Mouse (Mus musculus) limb, embryonic 12.5 days (tissue): ENCODE data around the gene Mogat2. TPM values are rescaled to one million over a fixed set of nuclear protein-coding genes. Genes with fewer than 3 reads are reported as not detected.

Experiments used
- ATAC-seq: fragments of 200-750 bp; cut with Nextera tagmentation; 2 replicates; pipeline ENCODE4 v1.8.0; 2017; ENCODE audit warnings: low read depth, moderate TSS enrichment; ENCODE audit not compliant: insufficient number of reproducible peaks, insufficient read depth, low FRiP score, low TSS enrichment
- H3K27ac ChIP-seq: fragments of 300-500 bp; sonication (generic); 2 replicates; pipeline ENCODE4 v1.5.1; 2016; ENCODE audit warnings: mild to moderate bottlenecking, moderate library complexity
- H3K27me3 ChIP-seq: fragments of 300-500 bp; sonication (generic); 2 replicates; pipeline ENCODE4 v1.6.1; 2016; ENCODE audit warnings: mild to moderate bottlenecking, moderate library complexity
- H3K36me3 ChIP-seq: fragments of 300-500 bp; sonication (generic); 2 replicates; pipeline ENCODE4 v1.6.1; 2016; ENCODE audit warnings: mild to moderate bottlenecking, moderate library complexity
- H3K4me1 ChIP-seq: fragments of 300-500 bp; sonication (generic); replicated peaks from 2 replicates; pipeline ENCODE4 v1.6.1; 2016
- H3K4me2 ChIP-seq: fragments of 300-500 bp; sonication (generic); 2 replicates; pipeline ENCODE4 v1.6.1; 2016; ENCODE audit warnings: mild to moderate bottlenecking, moderate library complexity
- H3K4me3 ChIP-seq: fragments of 300-500 bp; sonication (generic); replicated peaks from 2 replicates; pipeline ENCODE4 v1.5.1; 2016; ENCODE audit warnings: mild to moderate bottlenecking
- H3K9ac ChIP-seq: fragments of 300-500 bp; sonication (generic); replicated peaks from 2 replicates; pipeline ENCODE4 v1.6.1; 2016; ENCODE audit warnings: mild to moderate bottlenecking, moderate library complexity
- H3K9me3 ChIP-seq: fragments of 300-500 bp; sonication (generic); 2 replicates; pipeline ENCODE4 v1.6.1; 2016; ENCODE audit warnings: mild to moderate bottlenecking, moderate library complexity
- WGBS: fragments of 180-500 bp; shearing (Covaris S2); methylation state at CpG from one replicate; pipeline ENCODE4 v1.1.7; 2016; 5-methylcytosine and 5-hydroxymethylcytosine counted together
- polyA plus RNA-seq: library from polyadenylated mRNA; unstranded; fragments of >200 nt; fragmentation: Nextera tagmentation; extraction: Ambion mirVana; gene quantifications from 2 replicates; pipeline ENCODE4 v1.2.1, GENCODE M21; 2016

The Mogat2 gene
- polyA plus RNA-seq, 1 experiment from 2014 or later, result 13.5 TPM

- Histone ChIP-seq H3K4me1 (peaks cover 45% of the 10 kb centered on the region), H3K27ac (peak overlapping the region; percentile 59; the same call in 1 of the 2 replicates), H3K36me3 (0 out of 2 replicates have a peak, but pooled peaks cover 6% of the 10 kb centered on the region), H3K27me3 (peaks cover 11% of the 10 kb centered on the region; the same call in 1 of the 2 replicates), H3K9me3 (no peaks in the 10 kb centered on the region), H3K4me3 (no peak overlapping the region), H3K4me2 (no peak overlapping the region), H3K9ac (no peak overlapping the region)
- ATAC-seq, result no peak
- WGBS, result 14% methylated on average over 2 of the region's 2 CpGs
Measured at GRCm38 (mm10) chr7:99235657-99236056, 2.8 kb downstream of the Mogat2 start.

GRCm38 (mm10) chr7:99234916-99235315 is 3.5 kb downstream of the Mogat2 start:
- Histone ChIP-seq H3K9me3 (no peaks in the 10 kb centered on the region), H3K4me1 (peaks cover 47% of the 10 kb centered on the region), H3K36me3 (0 out of 2 replicates have a peak, but pooled peaks cover 6% of the 10 kb centered on the region), H3K27ac (0 out of 2 replicates have a peak overlapping the region, but pooled peaks have one; percentile 59), H3K27me3 (peaks cover 11% of the 10 kb centered on the region; the same call in 1 of the 2 replicates), H3K4me2 (no peak overlapping the region), H3K9ac (no peak overlapping the region), H3K4me3 (no peak overlapping the region)
- 58% methylated on average over 2 of the region's 2 CpGs for WGBS
- ATAC-seq, result no peak

GRCm38 (mm10) chr7:99232571-99232970 is 5.8 kb downstream of the Mogat2 start:
- Histone ChIP-seq H3K27ac (no peak overlapping the region), H3K27me3 (peaks cover 2% of the 10 kb centered on the region; the same call in 1 of the 2 replicates), H3K9ac (no peak overlapping the region), H3K36me3 (0 out of 2 replicates have a peak, but pooled peaks cover 6% of the 10 kb centered on the region), H3K9me3 (no peaks in the 10 kb centered on the region), H3K4me2 (no peak overlapping the region), H3K4me1 (peaks cover 37% of the 10 kb centered on the region), H3K4me3 (no peak overlapping the region)
- ATAC-seq, result no peak
- 71% methylated on average over 6 of the region's 6 CpGs for WGBS

GRCm38 (mm10) chr7:99230061-99230747 is 8.2 kb downstream of the Mogat2 start:
- peaks cover 14% of the 10 kb centered on the region for H3K4me1 ChIP-seq
- WGBS, result 69% methylated on average over 7 of the region's 7 CpGs
- H3K9me3 ChIP-seq, result no peaks in the 10 kb centered on the region
- H3K36me3 ChIP-seq, result 0 out of 2 replicates have a peak, but pooled peaks cover 6% of the 10 kb centered on the region
- H3K27me3 ChIP-seq, result no peaks in the 10 kb centered on the region
- H3K27ac ChIP-seq, result peak overlapping the region; percentile 2; the same call in 1 of the 2 replicates
- H3K4me2 ChIP-seq, result no peak overlapping the region
- H3K4me3 ChIP-seq, result no peak overlapping the region
- H3K9ac ChIP-seq, result no peak overlapping the region
- ATAC-seq, result no peak

GRCm38 (mm10) chr7:99229411-99229810 is 9.0 kb downstream of the Mogat2 start:
- ATAC-seq, result no peak
- no peaks in the 10 kb centered on the region for H3K27me3 ChIP-seq
- H3K27ac ChIP-seq, result 0 out of 2 replicates have a peak overlapping the region, but pooled peaks have one; percentile 2
- H3K4me2 ChIP-seq, result no peak overlapping the region
- H3K36me3 ChIP-seq, result 0 out of 2 replicates have a peak, but pooled peaks cover 6% of the 10 kb centered on the region
- H3K9ac ChIP-seq, result no peak overlapping the region
- WGBS, result 20% methylated on average over 2 of the region's 2 CpGs
- H3K4me3 ChIP-seq, result no peak overlapping the region
- no peaks in the 10 kb centered on the region for H3K9me3 ChIP-seq
- peaks cover 6% of the 10 kb centered on the region for H3K4me1 ChIP-seq

- Histone ChIP-seq H3K4me1 (peaks cover 3% of the 10 kb centered on the region), H3K27ac (no peak overlapping the region), H3K9me3 (no peaks in the 10 kb centered on the region), H3K27me3 (no peaks in the 10 kb centered on the region), H3K36me3 (0 out of 2 replicates have a peak, but pooled peaks cover 6% of the 10 kb centered on the region), H3K4me2 (no peak overlapping the region), H3K9ac (no peak overlapping the region), H3K4me3 (no peak overlapping the region)
- ATAC-seq, result no peak
- WGBS, result 91% methylated on average over 8 of the region's 8 CpGs
Measured at GRCm38 (mm10) chr7:99228825-99229224, 9.6 kb downstream of the Mogat2 start.

- peaks cover 12% of the 10 kb centered on the region; the same call in 1 of the 2 replicates for H3K36me3 ChIP-seq
- no peak overlapping the region for H3K4me3 ChIP-seq
- no peak overlapping the region for H3K27ac ChIP-seq
- H3K4me2 ChIP-seq, result no peak overlapping the region
- 98% methylated on average over 4 of the region's 4 CpGs for WGBS
- H3K9me3 ChIP-seq, result no peaks in the 10 kb centered on the region
- H3K4me1 ChIP-seq, result peaks cover 3% of the 10 kb centered on the region
- H3K9ac ChIP-seq, result no peak overlapping the region
- no peak for ATAC-seq
- no peaks in the 10 kb centered on the region for H3K27me3 ChIP-seq
Measured at GRCm38 (mm10) chr7:99227267-99227666, 11.2 kb downstream of the Mogat2 start.

- Histone ChIP-seq H3K9me3 (no peaks in the 10 kb centered on the region), H3K36me3 (peaks cover 15% of the 10 kb centered on the region; the same call in 1 of the 2 replicates), H3K27ac (no peak overlapping the region), H3K4me1 (peaks cover 3% of the 10 kb centered on the region), H3K9ac (no peak overlapping the region), H3K4me3 (no peak overlapping the region), H3K4me2 (no peak overlapping the region), H3K27me3 (no peaks in the 10 kb centered on the region)
- no peak for ATAC-seq
- WGBS, result 91% methylated on average over 10 of the region's 10 CpGs
Measured at GRCm38 (mm10) chr7:99226662-99227061, 11.8 kb downstream of the Mogat2 start.

- Histone ChIP-seq H3K36me3 (peaks cover 17% of the 10 kb centered on the region; the same call in 1 of the 2 replicates), H3K4me1 (peaks cover 3% of the 10 kb centered on the region), H3K9ac (no peak overlapping the region), H3K4me3 (no peak overlapping the region), H3K27ac (no peak overlapping the region), H3K4me2 (no peak overlapping the region), H3K9me3 (no peaks in the 10 kb centered on the region), H3K27me3 (no peaks in the 10 kb centered on the region)
- ATAC-seq, result no peak
- WGBS, result 89% methylated on average over 6 of the region's 6 CpGs
Measured at GRCm38 (mm10) chr7:99225421-99225820, 13.0 kb downstream of the Mogat2 start.

GRCm38 (mm10) chr7:99224648-99225190 is 13.7 kb downstream of the Mogat2 start:
- Histone ChIP-seq H3K4me3 (no peak overlapping the region), H3K4me1 (no peaks in the 10 kb centered on the region), H3K9me3 (no peaks in the 10 kb centered on the region), H3K27ac (no peak overlapping the region), H3K4me2 (no peak overlapping the region), H3K36me3 (peaks cover 18% of the 10 kb centered on the region), H3K9ac (no peak overlapping the region), H3K27me3 (no peaks in the 10 kb centered on the region)
- no peak for ATAC-seq
- WGBS, result 76% methylated on average over 1 of the region's 1 CpGs

GRCm38 (mm10) chr7:99224225-99224624 is 14.2 kb downstream of the Mogat2 start:
- peaks cover 23% of the 10 kb centered on the region for H3K36me3 ChIP-seq
- H3K4me1 ChIP-seq, result no peaks in the 10 kb centered on the region
- H3K27me3 ChIP-seq, result no peaks in the 10 kb centered on the region
- H3K27ac ChIP-seq, result no peak overlapping the region
- 66% methylated on average over 7 of the region's 7 CpGs for whole genome bisulfite sequencing
- ATAC-seq, result no peak
- no peak overlapping the region for H3K4me3 ChIP-seq
- H3K9ac ChIP-seq, result no peak overlapping the region
- H3K9me3 ChIP-seq, result no peaks in the 10 kb centered on the region
- H3K4me2 ChIP-seq, result no peak overlapping the region
